Mouse (Mus musculus) thymus, adult 18-20 months (tissue): ENCODE measurements around the gene Gm5065.

Source experiments
- DNase-seq, 2 experiments: peaks; one replicate each; pipeline ENCODE4 v3.0.0; 2022; ENCODE audit warnings: mixed read lengths in 2 of 2

Gm5065 gene

DNA sequence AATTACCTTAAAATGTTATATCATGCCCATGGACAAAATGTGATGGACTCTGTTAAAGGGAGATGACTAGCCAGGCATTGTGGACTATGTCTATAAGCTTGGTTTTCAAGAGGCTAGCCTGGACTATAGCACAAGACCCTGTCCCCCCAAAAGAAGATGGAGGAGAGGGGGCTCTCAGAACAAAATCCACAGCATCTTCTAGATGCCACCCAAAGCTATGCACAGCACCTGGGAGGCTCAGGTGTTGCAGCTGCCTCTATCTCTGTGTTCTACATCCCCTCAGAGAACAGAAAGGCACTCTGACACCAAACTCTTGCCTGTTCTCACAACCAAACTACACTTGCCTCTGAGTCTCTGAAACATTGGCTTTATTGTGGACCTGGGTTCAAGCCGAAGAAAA, at the start of gene Gm5065:
Gene Gm5065 (plus strand): TSS at position 301 of the 400 bp plus-strand sequence.
- DNase-seq = no peak

DNA sequence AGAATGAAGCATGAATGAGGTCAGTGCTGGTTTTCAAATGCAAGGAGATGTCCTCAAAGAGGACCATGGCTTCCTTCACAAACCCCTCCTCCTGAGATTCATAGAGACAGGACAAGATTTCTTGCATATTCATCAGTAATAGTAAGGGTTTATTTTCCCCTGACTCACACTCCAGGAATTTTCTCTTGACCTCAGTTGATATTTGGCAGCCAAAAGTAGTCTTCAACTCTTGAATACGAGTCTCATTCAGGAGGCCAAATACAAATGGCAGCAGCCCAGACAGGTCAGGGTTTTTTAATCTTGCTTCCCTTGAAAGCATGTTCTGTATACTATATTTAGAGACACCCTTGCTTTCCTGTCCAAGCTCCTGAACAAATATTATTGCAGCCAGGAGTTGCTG, 22.8 kb upstream of the Gm5065 start:
- no peak for DNase-seq

DNA sequence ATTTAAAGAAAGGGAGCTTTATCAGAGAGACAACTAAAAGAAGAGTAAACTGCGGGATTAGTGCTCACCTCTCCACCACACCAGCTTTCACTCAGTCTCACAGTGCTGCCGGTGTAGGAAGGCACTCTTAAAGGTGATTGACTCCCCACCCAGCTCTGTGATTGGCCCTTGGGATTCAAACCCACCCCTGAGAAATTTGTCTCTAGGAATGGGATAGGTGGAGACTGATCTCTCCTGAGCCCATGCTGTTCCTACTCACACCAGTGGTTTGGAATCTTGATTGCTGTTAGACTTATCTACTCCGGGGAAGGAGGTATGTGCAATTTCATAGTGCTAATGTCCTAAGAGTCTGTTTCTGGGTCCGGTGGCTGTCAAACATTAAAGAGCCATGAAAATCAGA, 598 bp downstream of the Gm5065 start, which contains the start of gene Nlrp2:
Gene Nlrp2 (minus strand): TSS at position 101 of the 400 bp plus-strand sequence.
- DNase-seq = no peak

DNA sequence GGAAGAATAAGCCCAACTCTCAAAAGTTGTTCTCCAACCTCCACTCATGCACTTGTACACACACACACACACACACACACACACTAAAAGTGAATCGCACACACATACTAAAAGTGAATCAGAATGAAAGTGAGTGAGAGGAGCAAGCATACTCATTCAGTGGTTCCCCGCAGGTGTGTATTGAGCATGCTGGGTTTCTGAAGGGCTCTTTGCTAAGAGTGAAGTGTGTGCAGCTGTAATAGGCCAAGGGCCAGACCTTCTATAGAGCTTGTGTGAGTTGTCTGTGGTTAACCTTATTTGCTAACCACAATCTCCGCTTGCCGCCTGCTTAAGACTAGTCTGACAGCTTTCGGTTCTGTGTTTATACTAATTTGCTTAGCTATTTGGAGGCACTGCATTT, 13.3 kb downstream of the Gm5065 start:
- DNase-seq = no peak

DNA sequence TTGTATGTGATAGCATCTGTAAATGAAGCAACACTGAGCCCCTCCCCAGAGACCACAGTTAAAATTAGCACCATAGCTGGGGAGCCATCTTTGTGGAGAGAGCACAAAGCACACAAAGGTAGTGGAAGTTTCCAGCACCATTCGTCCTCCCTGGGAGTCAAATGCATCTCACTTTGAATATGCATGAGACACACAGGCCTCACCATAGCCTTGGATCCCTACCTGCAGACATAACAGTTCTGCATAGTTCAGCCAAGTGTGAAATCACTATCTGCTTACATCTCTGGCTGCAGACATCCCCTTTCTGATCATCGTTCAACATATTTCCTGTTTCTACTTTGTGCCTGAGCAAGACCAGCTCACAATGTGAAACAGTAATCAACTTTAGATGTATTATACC, 16.4 kb downstream of the Gm5065 start:
- DNase-seq = no peak

DNA sequence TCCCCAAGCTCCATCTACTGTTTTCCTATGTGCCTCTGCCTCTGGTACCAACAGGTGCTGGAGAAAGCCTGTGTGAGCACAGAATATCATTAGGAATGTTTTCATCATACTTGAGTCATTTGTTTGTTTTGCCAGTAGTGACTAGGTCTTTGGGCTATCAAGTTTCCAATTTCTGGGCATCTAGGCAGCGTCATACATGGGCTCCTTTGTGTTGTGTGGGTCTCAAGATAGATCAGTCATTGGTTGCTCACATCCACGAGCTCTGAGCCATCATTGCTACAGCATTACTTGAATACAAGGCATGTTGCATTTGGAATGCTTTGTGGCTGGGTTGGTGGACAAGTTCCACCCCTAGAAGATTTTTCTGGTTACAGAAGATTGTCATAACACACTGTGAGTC, 55.9 kb downstream of the Gm5065 start:
- DNase-seq = no peak
